Mouse (Mus musculus) induced T-regulatory cell, adult 2 months (primary cell): ENCODE results near the gene Lyar.

Experiments used
- DNase-seq: peaks from one replicate; pipeline ENCODE4 v3.0.0-alpha.2; 2012; ENCODE audit warnings: low read depth

The Lyar gene

GRCm38 (mm10) chr5:38256551-38256950, 36.3 kb downstream of the Lyar start:
- no peak for DNase-seq

- no peak for DNase-seq
These were observed 37.9 kb downstream of the Lyar start for GRCm38 (mm10) chr5:38258034-38258772.

GRCm38 (mm10) chr5:38258773-38259146, 38.5 kb downstream of the Lyar start:
- DNase-seq, result no peak

- DNase-seq, result peak; percentile 34
These were observed 39.3 kb downstream of the Lyar start for GRCm38 (mm10) chr5:38259455-38260106.

GRCm38 (mm10) chr5:38260107-38260682, 39.9 kb downstream of the Lyar start, which contains the start of gene Tmem128:
Tmem128 (plus strand) TSS chr5:38260185.
- DNase-seq, result peak; percentile 88

GRCm38 (mm10) chr5:38270942-38271341, 50.7 kb downstream of the Lyar start:
- no peak for DNase-seq

GRCm38 (mm10) chr5:38273831-38274230, 53.6 kb downstream of the Lyar start:
- peak; percentile 44 for DNase-seq

GRCm38 (mm10) chr5:38275771-38276170, 55.5 kb downstream of the Lyar start, which contains the start of gene Otop1:
Otop1 (plus strand) TSS chr5:38275972.
- DNase-seq, result no peak

GRCm38 (mm10) chr5:38276451-38276850, 56.2 kb downstream of the Lyar start:
- no peak for DNase-seq

- DNase-seq, result no peak
These were observed 57.0 kb downstream of the Lyar start for GRCm38 (mm10) chr5:38277098-38277866.

GRCm38 (mm10) chr5:38277936-38278600, 57.8 kb downstream of the Lyar start:
- no peak for DNase-seq

GRCm38 (mm10) chr5:38280075-38280474, 59.8 kb downstream of the Lyar start:
- no peak for DNase-seq
